Mouse (Mus musculus): ENCODE data around the gene Pcbd2. TPM values are rescaled to one million over a fixed set of nuclear protein-coding genes. Genes with fewer than 3 reads are reported as not detected.

Gene Pcbd2
- polyA plus RNA-seq, 1 experiment, result 14.1 TPM

- H3K27ac ChIP-seq (ENCODE audit: insufficient read depth, low read length), result no peak overlapping the region
- TF ChIP-seq POLR2A (IDR thresholded peaks at IDR 0.05; ENCODE audit: low read depth, low read length) (no peak), CTCF (IDR thresholded peaks at IDR 0.05; ENCODE audit: extremely low read depth, insufficient read depth, insufficient read length, insufficient replicate concordance) (no peak)
- 13% methylated on average over 31 of the region's 32 CpGs for WGBS
- no peaks in the 10 kb centered on the region; the same call in 1 of the 2 replicates for H3K4me1 ChIP-seq (ENCODE audit: control insufficient read depth, insufficient read depth, insufficient read length)
- H3K27me3 ChIP-seq (ENCODE audit: control insufficient read depth, insufficient read depth, low read length), result peaks cover 39% of the 10 kb centered on the region
- no peaks in the 10 kb centered on the region for H3K36me3 ChIP-seq (ENCODE audit: control insufficient read depth, insufficient read depth, low read length)
- no peak for DNase-seq (ENCODE audit: low read depth in 1 of 2, low spot score in 2 of 2)
- H3K4me3 ChIP-seq (ENCODE audit: extremely low read depth, insufficient read depth, insufficient read length), result no peak overlapping the region
Measured at GRCm38 (mm10) chr13:55825245-55825681, 98.1 kb downstream of the Pcbd2 start.

GRCm38 (mm10) chr13:55826008-55826671 is 99.0 kb downstream of the Pcbd2 start:
- Histone ChIP-seq H3K36me3 (ENCODE audit: control insufficient read depth, insufficient read depth, low read length) (no peaks in the 10 kb centered on the region), H3K4me3 (ENCODE audit: extremely low read depth, insufficient read depth, insufficient read length) (no peak overlapping the region), H3K27ac (ENCODE audit: insufficient read depth, low read length) (no peak overlapping the region), H3K27me3 (ENCODE audit: control insufficient read depth, insufficient read depth, low read length) (peaks cover 46% of the 10 kb centered on the region), H3K4me1 (ENCODE audit: control insufficient read depth, insufficient read depth, insufficient read length) (peaks cover 2% of the 10 kb centered on the region; the same call in 1 of the 2 replicates)
- TF ChIP-seq POLR2A (IDR thresholded peaks at IDR 0.05; ENCODE audit: low read depth, low read length) (no peak), CTCF (IDR thresholded peaks at IDR 0.05; ENCODE audit: extremely low read depth, insufficient read depth, insufficient read length, insufficient replicate concordance) (no peak)
- DNase-seq (ENCODE audit: low read depth in 1 of 2, low spot score in 2 of 2), result no peak
- WGBS, result 7% methylated on average over 56 of the region's 56 CpGs

Other genes starting within 250 kb of the Pcbd2 start
- 12.8 and 14.2 TPM in 2 replicates for gene Dbn1, start 239.3 kb upstream of the Pcbd2 start, polyA plus RNA-seq (2012; rRNA removed)
- 38.3 and 46.2 TPM in 2 replicates for gene Pdlim7, start 213.7 kb upstream of the Pcbd2 start, polyA plus RNA-seq (2012; rRNA removed)
- gene Dok3, start 198.1 kb upstream of the Pcbd2 start, polyA plus RNA-seq (2012; rRNA removed), result 248 and 364 TPM in 2 replicates
- 101 and 113 TPM in 2 replicates for gene Ddx41, start 190.7 kb upstream of the Pcbd2 start, polyA plus RNA-seq (2012; rRNA removed)
- gene Fam193b, start 156.2 kb upstream of the Pcbd2 start, polyA plus RNA-seq (2012; rRNA removed), result 119 and 122 TPM in 2 replicates
- 42.4 and 45.7 TPM in 2 replicates for gene Tmed9, start 153.6 kb upstream of the Pcbd2 start, polyA plus RNA-seq (2012; rRNA removed)
- gene B4galt7, start 127.5 kb upstream of the Pcbd2 start, polyA plus RNA-seq (2012; rRNA removed), result 22.8 and 25.7 TPM in 2 replicates
- 7.6 and 8.5 TPM in 2 replicates for gene Caml, start 104.4 kb upstream of the Pcbd2 start, polyA plus RNA-seq (2012; rRNA removed)
- gene Ddx46, start 92.3 kb upstream of the Pcbd2 start, polyA plus RNA-seq (2012; rRNA removed), result 10.4 and 12.3 TPM in 2 replicates
- 16.2 and 18.2 TPM in 2 replicates for gene B230219D22Rik, start 34.2 kb upstream of the Pcbd2 start, polyA plus RNA-seq (2012; rRNA removed)
- gene Txndc15, start 12.7 kb upstream of the Pcbd2 start, polyA plus RNA-seq (2012; rRNA removed), result 18.6 and 21.2 TPM in 2 replicates
- gene Catsper3, start 57.2 kb downstream of the Pcbd2 start, polyA plus RNA-seq (2012; rRNA removed), result 0.06 TPM in 2 replicates
- gene Pitx1, start 108.8 kb downstream of the Pcbd2 start, polyA plus RNA-seq (2012; rRNA removed), result not detected in 2 replicates

All from spleen, adult 2 months (tissue).